Mouse (Mus musculus) kidney, postnatal 36 days (tissue): ENCODE data around the gene Gm20388.
A peak's percentile ranks its signal among the peaks of the same experiment; 100 is the strongest.

Experiments used
- DNase-seq, 2 experiments: peaks; one replicate each; pipeline ENCODE4 v3.0.0; 2021 to 2022; ENCODE audit warnings: mixed read lengths in 2 of 2

Gene Gm20388

DNA sequence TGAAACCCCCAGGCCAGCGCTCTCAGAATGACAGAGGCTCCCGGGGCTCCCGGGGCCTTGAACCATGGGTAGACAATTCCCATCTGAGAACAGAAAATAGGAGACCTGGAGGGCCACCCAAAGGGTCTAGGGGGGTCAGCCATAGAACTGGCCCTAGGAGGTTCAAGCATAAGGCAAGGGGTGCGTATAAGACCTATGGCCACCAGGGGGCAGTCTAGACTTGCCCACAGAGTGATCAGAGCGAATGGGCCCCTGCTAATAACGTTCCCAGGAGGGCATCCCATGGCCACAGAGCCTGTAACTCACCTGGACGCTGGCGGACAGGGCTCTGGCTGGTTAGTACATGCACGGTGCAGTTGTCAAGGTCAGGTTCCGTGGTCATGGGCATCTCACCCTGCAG lies 2590.2 kb downstream of the Gm20388 start:
- peak; percentile 81 to 90 for DNase-seq

DNA sequence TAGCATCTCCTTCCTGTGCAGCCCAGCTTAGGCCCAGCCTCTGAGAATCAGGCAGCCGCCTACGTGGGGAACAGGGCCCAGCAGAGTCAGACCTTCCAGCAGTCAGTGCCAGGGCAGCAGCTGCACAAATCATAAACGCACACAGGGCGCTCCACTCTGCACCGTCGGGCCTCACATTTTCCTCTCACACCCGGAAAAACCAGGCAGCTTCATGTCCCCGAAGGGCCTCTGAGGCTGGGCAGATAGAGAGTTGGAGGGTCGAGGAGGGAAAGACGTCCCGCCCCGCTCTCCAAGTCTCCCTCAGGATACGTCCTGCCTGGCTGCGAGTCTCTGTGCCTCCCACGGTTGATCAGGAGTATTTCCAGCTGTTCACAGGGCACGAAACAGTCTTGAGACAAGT lies 2600.9 kb downstream of the Gm20388 start:
- no peak for DNase-seq

- no peak for DNase-seq
These were observed 2601.8 kb downstream of the Gm20388 start for GRCm38 (mm10) chr8:122512392-122512791.

GRCm38 (mm10) chr8:122515699-122516098 lies 2605.1 kb downstream of the Gm20388 start:
- peak; percentile 46 to 56 for DNase-seq

GRCm38 (mm10) chr8:122517541-122518190 lies 2607.0 kb downstream of the Gm20388 start:
- DNase-seq = peak; percentile 56 to 73

DNA sequence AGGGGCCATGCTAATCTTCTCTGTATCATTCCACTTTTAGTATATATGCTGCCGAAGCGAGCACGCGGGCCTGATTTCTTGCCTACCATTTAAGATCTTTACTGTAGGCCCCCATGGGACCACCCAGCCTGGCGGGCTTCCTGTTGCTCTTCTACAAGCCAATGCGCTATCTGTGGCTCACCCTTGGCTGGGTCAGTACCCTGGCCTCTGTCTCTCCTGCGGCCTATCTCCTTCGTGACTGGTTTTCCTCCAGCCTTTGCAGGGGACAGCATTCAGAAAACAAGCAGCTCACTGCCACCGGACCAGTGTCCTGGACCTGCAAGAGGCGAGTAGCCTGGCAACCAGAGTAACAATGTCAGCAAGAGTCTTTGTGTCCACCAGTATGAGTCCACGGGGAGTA lies 2610.0 kb downstream of the Gm20388 start:
- no peak for DNase-seq

DNA sequence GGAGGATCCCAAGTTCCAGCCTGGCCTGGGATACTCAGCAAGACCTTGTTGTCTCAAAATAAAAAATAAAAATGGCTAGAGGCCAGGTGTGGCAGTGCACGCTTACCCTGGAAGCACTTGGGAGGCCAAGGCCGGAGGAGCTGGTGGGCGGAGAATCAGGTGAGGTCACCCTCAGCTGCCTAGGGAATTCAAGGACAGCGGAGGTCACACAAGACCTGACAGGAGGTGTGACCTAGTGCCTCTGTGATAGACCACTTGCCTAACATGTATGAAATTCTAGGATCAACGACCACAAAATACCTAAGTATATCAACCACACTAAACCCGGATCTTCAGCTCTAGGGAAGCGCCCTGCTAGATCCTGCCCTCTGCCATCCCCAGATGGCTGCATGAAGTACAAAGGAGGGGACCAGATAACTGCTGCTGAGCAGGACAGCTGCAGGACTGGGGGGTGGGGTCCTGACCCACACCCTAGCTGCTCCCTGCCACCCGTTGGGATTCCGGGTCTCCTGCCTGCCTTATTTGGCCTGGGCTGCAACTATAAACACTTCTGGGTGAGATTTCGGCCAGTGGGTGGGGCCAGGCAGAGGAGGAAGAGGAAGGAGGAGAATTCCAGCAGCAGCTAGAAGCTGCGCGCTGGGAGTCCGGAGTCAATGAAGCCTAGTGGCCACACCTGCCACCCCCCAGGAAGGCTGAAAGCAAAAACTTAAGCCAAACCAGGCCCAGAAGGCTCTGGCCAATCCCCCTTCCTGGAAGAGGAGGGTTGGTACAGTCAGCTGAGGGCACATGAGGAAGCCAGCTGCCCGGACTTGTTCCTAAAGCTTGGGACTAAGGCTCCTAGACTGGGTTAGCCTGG lies 2612.4 kb downstream of the Gm20388 start:
- peak; percentile 88 to 94 for DNase-seq

- DNase-seq = peak; percentile 78 to 80
These were observed 2613.2 kb downstream of the Gm20388 start for GRCm38 (mm10) chr8:122523652-122524360.

GRCm38 (mm10) chr8:122524506-122524905 lies 2613.9 kb downstream of the Gm20388 start:
- peak; percentile 31 to 45 for DNase-seq

- DNase-seq = no peak
These were observed 2614.4 kb downstream of the Gm20388 start for GRCm38 (mm10) chr8:122525004-122525403.

GRCm38 (mm10) chr8:122526084-122526483 lies 2615.4 kb downstream of the Gm20388 start:
- DNase-seq = no peak

GRCm38 (mm10) chr8:122526526-122527170 lies 2616.0 kb downstream of the Gm20388 start:
- DNase-seq = peak; percentile 76 to 89

- no peak for DNase-seq
These were observed 2617.3 kb downstream of the Gm20388 start for GRCm38 (mm10) chr8:122527937-122528336.

GRCm38 (mm10) chr8:122529159-122529558 lies 2618.5 kb downstream of the Gm20388 start:
- DNase-seq = peak; percentile 78 to 93

GRCm38 (mm10) chr8:122531312-122531711 lies 2620.7 kb downstream of the Gm20388 start:
- no peak for DNase-seq

GRCm38 (mm10) chr8:122537033-122537432 lies 2626.4 kb downstream of the Gm20388 start:
- DNase-seq = peak; percentile 64 to 74

DNA sequence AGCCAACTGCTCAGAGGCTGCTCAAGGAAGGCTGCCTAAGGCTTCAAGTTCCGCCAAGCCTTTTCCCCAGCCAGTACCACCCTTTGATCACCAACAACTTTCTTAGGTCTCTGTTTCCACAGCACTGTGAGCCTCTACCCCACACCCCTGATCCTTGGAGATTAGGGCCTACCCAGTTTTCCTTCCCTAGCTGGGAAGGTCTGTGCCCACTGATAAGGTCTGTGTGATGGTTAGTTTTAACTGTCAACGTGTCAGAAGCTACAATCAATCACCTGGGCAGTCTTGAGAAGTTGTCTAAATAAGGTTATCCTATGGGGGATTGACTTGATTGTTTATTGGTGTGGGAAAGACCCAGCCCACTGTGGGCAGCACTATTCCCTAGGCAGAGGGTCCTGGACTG lies 2627.2 kb downstream of the Gm20388 start:
- no peak for DNase-seq

DNA sequence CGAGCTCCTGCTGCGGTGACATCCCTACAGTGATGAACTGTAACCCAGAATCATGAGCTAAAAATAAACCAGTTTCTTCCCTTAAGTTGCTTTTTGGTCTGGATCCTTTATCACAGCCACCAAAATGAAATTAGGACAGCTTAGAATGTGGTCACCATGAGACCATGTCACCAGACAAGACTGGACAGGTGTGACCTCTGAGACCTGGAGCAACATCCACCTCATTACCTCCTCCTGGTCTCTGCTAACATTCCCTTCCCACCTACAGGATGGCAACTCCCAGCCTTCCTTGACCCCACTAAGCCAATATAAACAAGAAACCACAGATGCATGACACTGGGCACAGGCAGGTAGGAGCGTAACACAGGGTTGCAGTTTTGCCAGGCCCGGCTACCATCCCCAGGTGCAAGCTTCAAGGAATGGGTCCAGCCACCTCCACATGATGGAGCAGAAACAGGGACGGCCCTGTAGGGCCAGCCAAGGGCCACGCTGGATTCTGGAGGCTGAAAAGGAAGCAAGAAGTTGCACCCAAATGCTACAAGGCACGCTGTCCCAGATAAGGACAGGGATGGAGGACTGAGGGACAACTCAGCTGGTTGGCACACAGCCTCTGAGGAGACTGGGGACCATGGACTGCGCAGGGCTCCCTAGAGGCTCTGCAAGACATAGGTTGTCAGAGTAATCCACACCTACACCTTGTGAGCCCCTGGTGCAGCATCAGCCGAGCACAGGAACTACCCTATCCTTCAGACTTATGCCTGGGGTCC lies 2627.9 kb downstream of the Gm20388 start:
- no peak for DNase-seq

DNA sequence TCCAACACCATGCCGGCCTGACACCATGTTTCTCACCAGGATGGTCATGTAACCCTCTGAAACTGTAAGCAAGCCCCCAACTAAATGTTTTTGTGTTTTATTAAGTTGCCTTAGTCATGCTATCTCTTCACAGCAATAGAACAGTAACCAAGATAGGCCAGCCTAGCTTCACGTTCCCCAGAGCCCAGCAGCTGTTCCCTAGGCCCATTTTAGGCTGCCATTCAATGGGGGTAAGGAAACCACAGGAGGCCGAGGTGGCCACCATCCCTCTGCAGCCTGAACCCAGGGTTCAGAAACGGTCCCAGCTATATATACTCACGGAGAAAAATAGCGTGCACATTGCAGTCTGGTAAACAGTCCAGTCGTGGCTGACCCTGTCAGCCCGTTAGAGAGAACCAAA lies 2633.5 kb downstream of the Gm20388 start:
- DNase-seq = no peak

- no peak for DNase-seq
These were observed 2635.6 kb downstream of the Gm20388 start for GRCm38 (mm10) chr8:122546066-122546755.

DNA sequence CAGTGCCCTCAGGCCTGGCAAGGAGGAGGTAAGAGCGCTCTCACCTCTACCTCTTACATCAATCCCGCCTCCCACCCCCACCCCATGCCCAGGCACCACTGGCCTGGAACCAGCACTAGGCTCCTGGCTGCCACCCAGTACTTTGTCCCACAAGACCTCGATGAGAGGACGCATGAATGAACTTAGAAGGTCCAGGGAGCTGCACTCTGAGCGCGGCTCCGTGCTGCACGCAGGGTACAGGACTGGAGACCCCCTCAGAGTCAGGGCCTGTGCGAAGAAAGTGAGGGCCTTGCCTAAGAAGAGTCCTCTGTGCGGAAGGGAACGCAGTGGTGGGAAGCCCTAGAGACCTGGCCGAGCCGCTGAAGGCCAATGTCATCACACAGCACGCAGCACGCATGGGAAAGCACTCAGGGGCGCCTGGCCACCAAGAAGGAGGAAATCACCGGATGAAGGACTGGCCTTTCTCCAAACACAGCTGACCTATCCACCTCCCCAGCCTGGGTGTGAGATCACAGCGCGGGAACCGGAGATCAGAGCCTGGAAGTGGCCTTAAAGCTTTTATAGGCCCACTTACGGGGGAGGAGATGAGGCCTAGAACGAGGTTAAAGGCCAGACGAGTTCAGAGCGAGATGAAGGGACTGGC lies 2636.3 kb downstream of the Gm20388 start:
- peak; percentile 90 to 93 for DNase-seq
